Mouse (Mus musculus) ZHBTc4 (cell line): ENCODE results near the gene Fnip2.

Experiments used
- DNase-seq: peaks from one replicate; pipeline ENCODE4 v3.0.0-alpha.2; 2011; ENCODE audit warnings: low read depth, low spot score

The Fnip2 gene

DNA sequence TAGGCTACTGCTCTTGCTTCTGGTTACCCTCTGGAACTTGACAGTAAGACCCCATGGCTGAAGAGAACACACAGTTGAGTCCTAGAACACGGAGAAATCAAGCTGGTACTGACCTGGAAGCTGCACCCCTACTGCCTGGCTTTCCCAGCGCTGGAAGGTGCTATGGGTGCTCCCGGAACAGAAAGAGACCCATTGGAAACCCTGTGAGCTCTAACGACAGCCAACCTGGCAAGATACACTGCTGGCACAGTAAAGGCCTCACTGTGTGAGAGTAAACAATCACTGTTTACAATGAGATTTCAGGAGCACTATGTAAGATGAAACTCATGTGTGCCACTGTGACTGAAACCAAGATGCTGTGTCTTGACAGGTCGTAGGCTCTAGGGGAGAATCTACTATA is 152.5 kb downstream of the Fnip2 start:
- no peak for DNase-seq

DNA sequence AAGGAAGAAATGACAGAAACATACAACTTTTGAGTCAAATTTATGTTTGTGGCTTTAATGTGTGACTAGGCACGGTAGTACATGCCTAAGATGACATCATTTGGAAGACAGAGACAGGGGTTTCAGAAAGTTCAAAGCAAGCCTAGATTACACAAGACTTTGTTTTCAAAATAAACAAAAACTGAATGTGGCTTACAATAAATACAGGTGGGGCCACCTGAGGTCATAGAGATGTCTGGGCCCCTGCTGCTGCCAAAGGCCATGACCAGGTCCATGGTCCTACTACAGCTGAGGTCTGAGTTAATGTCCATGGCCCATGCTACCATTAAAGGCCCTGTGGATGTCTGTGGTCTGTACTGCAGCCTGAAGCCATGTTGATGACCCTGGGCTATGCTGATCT is 154.1 kb downstream of the Fnip2 start:
- DNase-seq: no peak

DNA sequence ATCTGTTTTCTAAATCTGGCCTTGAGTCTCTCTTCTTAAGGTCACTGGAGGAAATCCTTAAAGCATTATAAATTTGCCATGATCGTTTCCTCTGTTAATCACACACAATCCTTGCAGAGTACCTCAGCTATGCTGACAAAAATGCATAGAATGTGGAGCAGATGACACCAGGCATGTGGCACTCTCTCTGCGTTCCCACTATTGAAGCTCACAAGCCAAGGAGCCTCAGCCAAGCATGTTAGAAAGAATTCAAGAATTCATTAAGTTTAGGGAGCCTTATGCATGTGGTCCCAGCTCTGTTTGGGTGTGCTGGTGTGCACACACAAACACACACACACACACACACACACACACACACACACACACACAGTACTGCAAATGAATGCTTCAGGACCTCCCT is 155.9 kb downstream of the Fnip2 start:
- no peak for DNase-seq

DNA sequence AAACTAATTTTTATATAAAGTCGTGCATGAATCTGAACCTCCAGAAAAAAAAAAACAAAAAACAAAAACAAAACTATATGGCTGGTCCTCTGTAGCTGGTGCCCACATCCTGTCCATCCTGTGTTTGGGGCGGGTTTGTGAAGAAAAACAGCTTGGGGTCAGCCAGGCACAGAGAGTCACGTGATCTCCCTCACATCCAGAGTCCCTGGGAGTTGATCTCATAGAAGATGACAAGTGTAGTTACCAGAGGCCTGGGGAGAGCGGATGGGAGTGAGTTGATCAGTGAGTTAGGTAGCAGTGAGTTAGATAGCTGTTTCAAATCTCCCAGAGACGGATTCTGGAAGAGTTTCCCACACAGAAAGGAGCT is 157.0 kb downstream of the Fnip2 start:
- no peak for DNase-seq

DNA sequence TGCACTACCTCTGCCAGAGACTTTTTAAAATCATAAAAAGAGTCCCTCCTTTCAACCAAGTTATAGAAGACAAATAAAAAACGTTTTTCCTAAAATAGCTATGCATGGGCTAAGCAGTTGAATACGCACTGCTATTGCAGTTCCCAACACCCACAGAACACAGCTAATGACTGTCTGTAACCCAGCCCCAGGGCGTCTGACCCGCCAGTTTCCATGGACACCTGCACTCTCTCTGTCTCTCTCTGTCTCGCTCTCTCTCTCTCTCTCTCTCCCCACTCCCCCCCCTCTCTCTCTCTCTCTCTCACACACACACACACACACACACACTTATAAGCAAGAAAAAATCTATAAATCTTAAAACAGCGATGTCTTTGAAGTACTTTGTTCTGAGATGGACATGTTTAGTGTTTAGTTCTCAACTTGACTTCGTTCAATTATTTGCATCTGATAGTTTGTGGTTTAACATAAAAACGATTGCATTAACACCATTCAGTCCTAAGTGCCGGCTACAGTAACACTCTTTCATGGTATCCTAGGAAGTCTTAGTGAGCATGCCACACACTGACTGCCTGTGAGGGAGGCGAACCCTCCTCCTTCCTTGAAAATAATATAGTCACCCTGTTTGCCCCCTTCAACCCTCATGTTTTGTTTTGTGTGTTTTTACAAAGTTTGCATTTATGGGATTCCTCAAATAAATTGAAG is 157.5 kb downstream of the Fnip2 start:
- DNase-seq: no peak

DNA sequence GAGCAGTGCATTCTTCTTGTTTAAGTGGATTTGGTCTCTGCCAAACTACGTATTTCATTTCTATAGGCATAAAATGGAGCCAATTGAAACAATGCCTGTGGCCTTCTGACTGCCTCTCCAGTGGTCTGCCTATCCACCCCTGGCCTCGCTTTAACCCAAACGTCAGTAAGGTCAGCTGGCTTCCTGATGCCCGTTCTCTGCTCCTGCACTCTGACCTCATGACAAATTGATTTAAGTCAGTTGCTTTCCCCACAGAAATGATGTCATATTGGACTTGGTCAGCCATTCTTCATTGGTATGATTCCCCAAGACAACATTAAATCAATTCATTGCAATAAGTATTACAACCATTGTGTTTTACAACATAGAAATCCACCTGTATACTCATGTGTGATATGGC is 159.1 kb downstream of the Fnip2 start:
- no peak for DNase-seq
